Comparison of ENCODE assay signal across 25 mouse cellular contexts in the genomic region with DNA sequence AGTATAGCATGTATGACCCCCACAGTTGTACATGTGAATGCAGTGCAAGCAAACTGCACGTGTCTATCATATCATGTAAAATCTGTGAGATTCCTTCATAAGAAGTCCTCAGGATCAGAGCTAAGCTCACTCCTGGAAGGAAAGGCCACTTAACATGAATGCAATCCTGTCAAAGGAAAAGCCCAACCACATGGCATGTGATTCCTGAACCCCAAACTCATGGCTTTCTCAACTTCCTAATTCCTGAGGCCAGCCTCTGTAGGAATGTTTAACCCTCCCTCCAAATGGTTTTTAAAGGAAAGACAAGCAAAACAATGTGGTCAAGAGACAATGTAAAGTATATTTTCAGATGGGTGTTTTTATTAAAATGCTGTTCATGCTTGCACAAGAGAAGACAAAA.
"Had no signal": no experiment of that assay in that cellular context is flagged by ENCODE, and none has a peak within 500 bp of the region (broad histone marks: within the 10 kb centered on the region; RNA-seq: fewer than 3 reads in every experiment).

No protein-coding gene starts in this region.

- H3K4me2 ChIP-seq: heart, embryonic 11.5 days; heart, embryonic 13.5 days; heart, embryonic 15.5 days; hindbrain, embryonic 13.5 days; hindbrain, embryonic 15.5 days; kidney, embryonic 15.5 days; limb, embryonic 13.5 days; limb, embryonic 15.5 days; liver, embryonic 12.5 days had no signal

- H3K27ac ChIP-seq: heart, embryonic 13.5 days; heart, embryonic 15.5 days; hindbrain, embryonic 13.5 days; hindbrain, embryonic 15.5 days; hindbrain, postnatal 0 days; kidney, embryonic 15.5 days; kidney, postnatal 0 days; limb, embryonic 13.5 days; limb, embryonic 15.5 days; liver, embryonic 12.5 days had no signal

- H3K4me1 ChIP-seq: heart, embryonic 15.5 days; hindbrain, embryonic 13.5 days; hindbrain, embryonic 15.5 days; kidney, embryonic 15.5 days; limb, embryonic 13.5 days; limb, embryonic 15.5 days had no signal

- H3K36me3 ChIP-seq: heart, embryonic 13.5 days; heart, embryonic 15.5 days; hindbrain, embryonic 13.5 days; hindbrain, embryonic 15.5 days; kidney, embryonic 15.5 days; limb, embryonic 13.5 days; limb, embryonic 15.5 days; liver, embryonic 12.5 days had no signal

- H3K9ac ChIP-seq: heart, embryonic 13.5 days; heart, embryonic 15.5 days; hindbrain, embryonic 13.5 days; hindbrain, embryonic 15.5 days; kidney, embryonic 15.5 days; limb, embryonic 13.5 days; limb, embryonic 15.5 days; liver, embryonic 12.5 days had no signal

- H3K4me3 ChIP-seq: heart, embryonic 13.5 days; heart, embryonic 15.5 days; hindbrain, embryonic 13.5 days; hindbrain, embryonic 15.5 days; kidney, embryonic 15.5 days; limb, embryonic 13.5 days; limb, embryonic 15.5 days; liver, embryonic 12.5 days had no signal

- H3K27me3 ChIP-seq: heart, embryonic 13.5 days; heart, embryonic 15.5 days; hindbrain, embryonic 13.5 days; hindbrain, embryonic 15.5 days; kidney, embryonic 15.5 days; limb, embryonic 13.5 days; limb, embryonic 15.5 days had no signal

- H3K9me3 ChIP-seq: heart, embryonic 15.5 days; hindbrain, embryonic 15.5 days; limb, embryonic 15.5 days; liver, embryonic 12.5 days had no signal

- ATAC-seq: hindbrain, postnatal 0 days; intestine, embryonic 16.5 days; liver, embryonic 12.5 days had no signal

- DNase-seq: gastrocnemius, postnatal 14 days; gastrocnemius, postnatal 36 days; heart, adult 18-20 months; heart, postnatal 14 days; heart, postnatal 36 days; kidney, adult 11 months; kidney, adult 2 months; kidney, adult 9 months; kidney, postnatal 14 days; kidney, postnatal 36 days; layer of hippocampus, adult 9-11 months; layer of hippocampus, postnatal 36 days; left cerebral cortex, postnatal 4 days had no signal
